Mouse (Mus musculus) lung, embryonic 15.5 days (tissue): Measurements from ENCODE around the gene Eif3c. TPM values are rescaled to one million over a fixed set of nuclear protein-coding genes. Genes with fewer than 3 reads are reported as not detected.

ENCODE experiments used
- ATAC-seq: fragments of 200-750 bp; cut with Nextera tagmentation; 2 replicates; pipeline ENCODE4 v1.8.0; 2017; ENCODE audit warnings: moderate number of reproducible peaks, borderline replicate concordance; ENCODE audit not compliant: low FRiP score, low TSS enrichment; ENCODE audit errors: extremely low read depth
- H3K27ac ChIP-seq: fragments of 300-500 bp; sonication (generic); 2 replicates; pipeline ENCODE4 v1.5.1; 2015; ENCODE audit warnings: moderate library complexity, mild to moderate bottlenecking, inconsistent platforms
- H3K27me3 ChIP-seq: fragments of 300-500 bp; sonication (generic); 2 replicates; pipeline ENCODE4 v1.6.1; 2015; ENCODE audit warnings: inconsistent platforms
- H3K36me3 ChIP-seq: fragments of 300-500 bp; sonication (generic); 2 replicates; pipeline ENCODE4 v1.6.1; 2015; ENCODE audit warnings: inconsistent platforms
- H3K4me1 ChIP-seq: fragments of 300-500 bp; sonication (generic); 2 replicates; pipeline ENCODE4 v1.6.1; 2015; ENCODE audit warnings: inconsistent platforms
- H3K4me2 ChIP-seq: fragments of 300-500 bp; sonication (generic); 2 replicates; pipeline ENCODE4 v1.6.1; 2015; ENCODE audit warnings: inconsistent platforms, mild to moderate bottlenecking, moderate library complexity
- H3K4me3 ChIP-seq: fragments of 300-500 bp; sonication (generic); 2 replicates; pipeline ENCODE4 v1.5.1; 2015; ENCODE audit warnings: mild to moderate bottlenecking, inconsistent platforms
- H3K9ac ChIP-seq: fragments of 300-500 bp; sonication (generic); 2 replicates; pipeline ENCODE4 v1.6.1; 2015; ENCODE audit warnings: inconsistent platforms
- H3K9me3 ChIP-seq: fragments of 300-500 bp; sonication (generic); 2 replicates; pipeline ENCODE4 v1.6.1; 2016; ENCODE audit warnings: inconsistent platforms
- WGBS: fragments of 180-500 bp; shearing (Covaris S2); methylation state at CpG from one replicate; pipeline ENCODE4 v1.1.7; 2015; 5-methylcytosine and 5-hydroxymethylcytosine counted together
- polyA plus RNA-seq: library from polyadenylated mRNA; unstranded; fragments of >200 nt; fragmentation: Nextera tagmentation; extraction: Ambion mirVana; gene quantifications from 2 replicates; pipeline ENCODE4 v1.2.1, GENCODE M21; 2015

The Eif3c gene
- polyA plus RNA-seq, 1 experiment from 2014 or later = 176 TPM

- H3K9me3 ChIP-seq = no peaks in the 10 kb centered on the region
- no peak overlapping the region for H3K4me2 ChIP-seq
- peaks cover 28% of the 10 kb centered on the region; the same call in 1 of the 2 replicates for H3K27me3 ChIP-seq
- no peak overlapping the region for H3K9ac ChIP-seq
- H3K4me1 ChIP-seq = peaks cover 21% of the 10 kb centered on the region
- no peaks in the 10 kb centered on the region for H3K36me3 ChIP-seq
- no peak for ATAC-seq
- no peak overlapping the region for H3K27ac ChIP-seq
- H3K4me3 ChIP-seq = no peak overlapping the region
- 39% methylated on average over 8 of the region's 8 CpGs for WGBS
Measured at GRCm38 (mm10) chr7:126586839-126587238, 20.6 kb upstream of the Eif3c start.

DNA sequence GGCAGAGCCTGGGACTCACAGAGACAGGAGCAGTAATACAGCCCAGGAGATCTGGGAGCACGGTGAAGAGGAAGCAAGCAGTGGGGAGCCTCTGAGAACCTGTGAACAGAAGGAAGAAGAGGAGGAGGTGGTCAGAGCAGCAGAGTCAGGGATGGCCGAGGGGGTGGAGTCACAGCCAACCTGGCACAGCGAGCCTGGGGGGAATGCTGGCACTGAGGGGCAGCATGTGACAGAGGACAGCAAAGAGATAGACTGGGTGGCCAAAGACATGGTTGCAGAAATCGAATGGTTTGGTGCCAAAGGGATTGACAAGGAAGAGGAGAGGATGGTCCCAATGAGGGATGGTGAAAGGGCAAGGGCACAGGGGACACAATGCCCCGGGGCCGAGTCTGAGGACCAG, 19.5 kb upstream of the Eif3c start, which contains the start of gene Cln3:
TSS of gene Cln3 (minus strand) at position 101 of the 400 bp plus-strand sequence.
- ATAC-seq = no peak
- Histone ChIP-seq H3K36me3 (no peaks in the 10 kb centered on the region), H3K4me3 (no peak within 1 kb of the TSS), H3K9me3 (no peaks in the 10 kb centered on the region), H3K27me3 (peaks cover 28% of the 10 kb centered on the region; the same call in 1 of the 2 replicates), H3K9ac (no peak within 1 kb of the TSS), H3K4me1 (peaks cover 21% of the 10 kb centered on the region), H3K4me2 (no peak within 1 kb of the TSS), H3K27ac (no peak within 1 kb of the TSS)
- 67% methylated on average over 6 of the region's 6 CpGs for WGBS

GRCm38 (mm10) chr7:126584506-126584977, 18.3 kb upstream of the Eif3c start, which contains the start of gene Apobr:
Gene Apobr (plus strand): TSS chr7:126584942.
- Histone ChIP-seq H3K4me3 (peak within 1 kb of the TSS; percentile 58), H3K9ac (no peak within 1 kb of the TSS), H3K36me3 (no peaks in the 10 kb centered on the region), H3K4me2 (peak within 1 kb of the TSS; percentile 78), H3K27ac (no peak within 1 kb of the TSS), H3K9me3 (no peaks in the 10 kb centered on the region), H3K4me1 (peaks cover 21% of the 10 kb centered on the region), H3K27me3 (peaks cover 28% of the 10 kb centered on the region; the same call in 1 of the 2 replicates)
- WGBS = 73% methylated on average over 8 of the region's 8 CpGs
- ATAC-seq = no peak

DNA sequence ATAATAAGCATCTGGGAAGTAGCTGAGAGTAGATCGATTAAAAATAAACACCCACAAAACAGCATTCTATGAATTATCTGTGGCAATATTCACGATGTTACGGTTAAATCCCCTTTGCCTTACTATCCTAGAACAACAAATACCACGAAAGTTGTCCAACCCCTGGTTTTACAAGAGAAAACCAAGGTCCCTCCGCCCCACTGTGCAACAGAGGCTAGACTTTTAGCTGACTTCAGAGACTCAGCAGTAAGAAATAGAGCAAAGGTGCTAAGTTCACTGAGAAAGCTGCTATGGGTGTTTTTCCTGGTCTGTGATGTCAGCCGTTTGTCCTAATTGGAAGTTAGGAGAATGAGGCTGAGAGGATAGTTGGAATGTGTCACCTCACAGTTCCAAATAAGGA, 17.6 kb upstream of the Eif3c start:
- peaks cover 28% of the 10 kb centered on the region; the same call in 1 of the 2 replicates for H3K27me3 ChIP-seq
- peak overlapping the region; percentile 86; the same call in 1 of the 2 replicates for H3K27ac ChIP-seq
- H3K9ac ChIP-seq = no peak overlapping the region
- no peaks in the 10 kb centered on the region for H3K9me3 ChIP-seq
- peak overlapping the region; percentile 58 for H3K4me3 ChIP-seq
- WGBS = 51% methylated on average over 6 of the region's 6 CpGs
- ATAC-seq = no peak
- no peaks in the 10 kb centered on the region for H3K36me3 ChIP-seq
- peak overlapping the region; percentile 78 for H3K4me2 ChIP-seq
- H3K4me1 ChIP-seq = peaks cover 21% of the 10 kb centered on the region

DNA sequence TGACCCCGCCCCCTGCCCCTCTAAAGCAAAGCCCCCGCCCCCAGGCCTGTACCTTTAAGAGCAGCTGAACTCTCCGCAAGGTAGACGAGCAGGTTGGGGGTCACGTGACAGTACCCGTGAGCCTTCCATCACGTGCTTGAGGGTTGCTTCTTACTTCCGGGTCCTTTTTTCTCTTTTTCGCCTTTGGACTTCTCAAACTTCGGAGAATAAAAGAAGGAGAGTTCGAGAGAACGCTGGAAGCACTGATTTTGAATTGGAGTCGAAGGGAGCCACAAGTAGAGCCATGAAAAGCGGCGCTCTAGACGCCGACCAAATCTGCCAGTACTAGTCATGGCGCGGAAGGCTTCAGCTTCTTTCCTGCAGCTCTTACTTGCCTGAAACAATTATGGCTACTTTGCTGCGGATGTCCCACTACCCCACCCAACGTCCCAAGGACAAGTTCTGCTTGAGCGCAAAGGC, 17.1 kb upstream of the Eif3c start:
- Histone ChIP-seq H3K4me2 (peak overlapping the region; percentile 78), H3K9ac (peak overlapping the region; percentile 58), H3K4me3 (peak overlapping the region; percentile 58), H3K4me1 (peaks cover 21% of the 10 kb centered on the region), H3K27me3 (peaks cover 28% of the 10 kb centered on the region; the same call in 1 of the 2 replicates), H3K9me3 (no peaks in the 10 kb centered on the region), H3K27ac (peak overlapping the region; percentile 86), H3K36me3 (no peaks in the 10 kb centered on the region)
- WGBS = under 1% methylated on average over 22 of the region's 22 CpGs
- peak; percentile 72 for ATAC-seq

DNA sequence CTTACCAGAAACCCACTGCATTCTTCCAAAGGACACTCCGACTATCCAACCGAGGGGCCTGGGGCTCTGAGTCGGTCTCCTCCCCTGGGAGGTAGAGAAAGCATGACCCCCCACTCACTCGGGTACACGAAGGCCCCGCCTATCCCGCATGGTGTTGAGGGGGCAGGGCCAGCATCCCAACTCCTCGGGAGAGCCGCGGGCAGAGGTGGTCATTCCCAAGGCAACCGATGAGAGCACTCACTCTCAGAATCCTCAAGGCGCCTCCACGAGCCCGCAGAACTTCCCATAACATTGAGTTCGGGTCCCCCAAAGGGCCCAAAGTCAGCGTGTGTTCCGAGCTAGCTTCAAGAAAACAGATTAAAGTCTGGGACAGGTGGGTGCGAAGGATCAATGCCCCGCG, 16.5 kb upstream of the Eif3c start:
- peak; percentile 37 for ATAC-seq
- H3K9me3 ChIP-seq = no peaks in the 10 kb centered on the region
- peaks cover 18% of the 10 kb centered on the region for H3K4me1 ChIP-seq
- H3K4me3 ChIP-seq = peak overlapping the region; percentile 58
- no peaks in the 10 kb centered on the region for H3K36me3 ChIP-seq
- peaks cover 27% of the 10 kb centered on the region; the same call in 1 of the 2 replicates for H3K27me3 ChIP-seq
- WGBS = 1% methylated on average over 20 of the region's 20 CpGs
- H3K9ac ChIP-seq = peak overlapping the region; percentile 58
- peak overlapping the region; percentile 86 for H3K27ac ChIP-seq
- peak overlapping the region; percentile 78 for H3K4me2 ChIP-seq

DNA sequence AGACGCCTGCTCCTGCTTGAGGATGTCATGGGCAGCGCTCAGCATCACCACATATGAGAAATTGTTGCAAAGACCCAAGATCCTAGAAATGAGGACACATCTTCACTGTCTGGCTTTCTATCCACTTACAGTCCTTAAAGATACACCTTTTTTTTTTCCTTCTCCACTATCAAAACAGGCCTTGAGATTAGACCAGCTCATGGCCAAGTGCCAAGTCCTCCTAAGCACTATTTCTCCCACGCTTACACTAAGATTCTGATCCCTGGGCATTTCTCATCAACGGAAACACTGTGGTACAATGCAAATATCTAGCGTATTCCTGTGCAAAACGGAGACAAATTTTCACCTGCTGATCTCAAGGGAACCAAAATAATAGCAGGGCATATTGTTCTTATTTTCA, 15.4 kb upstream of the Eif3c start:
- ATAC-seq = no peak
- Histone ChIP-seq H3K9me3 (no peaks in the 10 kb centered on the region), H3K27ac (no peak overlapping the region), H3K9ac (no peak overlapping the region), H3K4me3 (no peak overlapping the region), H3K27me3 (peaks cover 16% of the 10 kb centered on the region; the same call in 1 of the 2 replicates), H3K4me1 (peaks cover 12% of the 10 kb centered on the region; the same call in 1 of the 2 replicates), H3K4me2 (no peak overlapping the region), H3K36me3 (no peaks in the 10 kb centered on the region)
- WGBS = 78% methylated on average over 6 of the region's 6 CpGs

- no peak overlapping the region for H3K9ac ChIP-seq
- no peak overlapping the region for H3K4me2 ChIP-seq
- peaks cover 10% of the 10 kb centered on the region; the same call in 1 of the 2 replicates for H3K4me1 ChIP-seq
- H3K27me3 ChIP-seq = no peaks in the 10 kb centered on the region
- 32% methylated on average over 8 of the region's 8 CpGs for WGBS
- H3K27ac ChIP-seq = no peak overlapping the region
- H3K4me3 ChIP-seq = no peak overlapping the region
- peaks cover 6% of the 10 kb centered on the region; the same call in 1 of the 2 replicates for H3K36me3 ChIP-seq
- ATAC-seq = no peak
- no peaks in the 10 kb centered on the region for H3K9me3 ChIP-seq
Measured at GRCm38 (mm10) chr7:126579172-126579571, 13.0 kb upstream of the Eif3c start.

DNA sequence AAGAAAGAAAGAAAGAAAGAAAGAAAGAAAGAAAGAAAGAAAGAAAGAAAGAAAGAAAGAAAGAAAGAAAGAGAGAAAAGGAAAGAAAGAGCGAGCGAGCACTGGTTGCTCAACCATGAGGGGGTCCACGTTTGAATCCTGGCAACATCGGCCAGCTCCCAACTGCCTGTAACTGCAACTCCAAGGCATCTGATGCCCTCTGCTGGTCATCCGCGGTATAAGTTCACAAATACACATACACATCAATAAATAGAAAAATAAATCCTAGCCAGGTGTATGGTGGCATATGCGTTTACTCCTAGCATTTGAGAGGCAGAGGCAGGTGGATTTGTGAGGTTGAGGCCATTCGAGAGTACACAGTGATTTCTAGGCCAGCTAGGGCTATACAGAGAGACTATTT, 10.7 kb upstream of the Eif3c start:
- Histone ChIP-seq H3K4me3 (no peak overlapping the region), H3K27me3 (no peaks in the 10 kb centered on the region), H3K36me3 (peaks cover 6% of the 10 kb centered on the region; the same call in 1 of the 2 replicates), H3K4me2 (no peak overlapping the region), H3K4me1 (no peaks in the 10 kb centered on the region), H3K9ac (no peak overlapping the region), H3K9me3 (no peaks in the 10 kb centered on the region), H3K27ac (no peak overlapping the region)
- ATAC-seq = no peak
- WGBS = 51% methylated on average over 8 of the region's 8 CpGs

DNA sequence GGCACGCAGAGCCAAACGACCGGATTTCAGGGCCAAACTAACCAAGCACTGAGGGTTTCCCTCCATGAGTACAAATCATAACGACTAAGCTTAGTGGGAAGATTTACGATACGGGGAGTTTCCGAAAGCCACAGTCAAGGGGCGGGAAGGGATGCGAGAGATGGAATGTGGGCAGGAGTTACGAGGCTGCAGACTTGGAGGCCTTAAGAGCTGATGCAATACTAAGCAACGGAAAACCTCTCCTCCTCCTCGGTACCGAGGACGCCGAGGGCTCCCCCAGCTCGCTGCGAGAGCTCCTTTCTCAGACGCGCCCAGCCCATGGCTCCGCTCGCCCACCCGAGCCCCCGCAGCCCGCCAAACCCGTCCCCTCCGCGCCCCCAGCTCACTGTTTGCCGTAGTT, 518 bp downstream of the Eif3c start:
- 1% methylated on average over 28 of the region's 28 CpGs for WGBS
- H3K9me3 ChIP-seq = no peaks in the 10 kb centered on the region

GRCm38 (mm10) chr7:126556635-126557034, 9.6 kb downstream of the Eif3c start:
- Histone ChIP-seq H3K4me2 (no peak overlapping the region), H3K9me3 (no peaks in the 10 kb centered on the region), H3K36me3 (peaks cover 94% of the 10 kb centered on the region), H3K4me3 (no peak overlapping the region), H3K4me1 (no peaks in the 10 kb centered on the region), H3K27me3 (no peaks in the 10 kb centered on the region), H3K9ac (no peak overlapping the region), H3K27ac (no peak overlapping the region)
- ATAC-seq = no peak
- WGBS = 90% methylated on average over 5 of the region's 5 CpGs

More for the DNA sequence above, 518 bp downstream of the Eif3c start:
- peaks cover 42% of the 10 kb centered on the region for H3K36me3 ChIP-seq
- no peaks in the 10 kb centered on the region for H3K27me3 ChIP-seq
- peak overlapping the region; percentile 98 for H3K4me3 ChIP-seq
- peak; percentile 44 for ATAC-seq
- peak overlapping the region; percentile 68 for H3K4me2 ChIP-seq
- peaks cover 11% of the 10 kb centered on the region for H3K4me1 ChIP-seq
- H3K27ac ChIP-seq = peak overlapping the region; percentile 75
- H3K9ac ChIP-seq = peak overlapping the region; percentile 72

- H3K9me3 ChIP-seq = no peaks in the 10 kb centered on the region
Measured at GRCm38 (mm10) chr7:126554796-126555195, 11.4 kb downstream of the Eif3c start.

More at GRCm38 (mm10) chr7:126554796-126555195, 11.4 kb downstream of the Eif3c start:
- no peak for ATAC-seq
- no peaks in the 10 kb centered on the region for H3K27me3 ChIP-seq
- no peak overlapping the region for H3K9ac ChIP-seq
- H3K4me1 ChIP-seq = no peaks in the 10 kb centered on the region
- peaks cover 94% of the 10 kb centered on the region for H3K36me3 ChIP-seq
- no peak overlapping the region for H3K4me2 ChIP-seq
- H3K27ac ChIP-seq = no peak overlapping the region
- no peak overlapping the region for H3K4me3 ChIP-seq
- WGBS = 93% methylated on average over 1 of the region's 1 CpGs
